Mouse (Mus musculus): ENCODE measurements around the gene Prss16. TPM values are rescaled to one million over a fixed set of nuclear protein-coding genes. Genes with fewer than 3 reads are reported as not detected.

Prss16 gene
- polyA plus RNA-seq, 1 experiment from 2014 or later = 0.20 TPM

DNA sequence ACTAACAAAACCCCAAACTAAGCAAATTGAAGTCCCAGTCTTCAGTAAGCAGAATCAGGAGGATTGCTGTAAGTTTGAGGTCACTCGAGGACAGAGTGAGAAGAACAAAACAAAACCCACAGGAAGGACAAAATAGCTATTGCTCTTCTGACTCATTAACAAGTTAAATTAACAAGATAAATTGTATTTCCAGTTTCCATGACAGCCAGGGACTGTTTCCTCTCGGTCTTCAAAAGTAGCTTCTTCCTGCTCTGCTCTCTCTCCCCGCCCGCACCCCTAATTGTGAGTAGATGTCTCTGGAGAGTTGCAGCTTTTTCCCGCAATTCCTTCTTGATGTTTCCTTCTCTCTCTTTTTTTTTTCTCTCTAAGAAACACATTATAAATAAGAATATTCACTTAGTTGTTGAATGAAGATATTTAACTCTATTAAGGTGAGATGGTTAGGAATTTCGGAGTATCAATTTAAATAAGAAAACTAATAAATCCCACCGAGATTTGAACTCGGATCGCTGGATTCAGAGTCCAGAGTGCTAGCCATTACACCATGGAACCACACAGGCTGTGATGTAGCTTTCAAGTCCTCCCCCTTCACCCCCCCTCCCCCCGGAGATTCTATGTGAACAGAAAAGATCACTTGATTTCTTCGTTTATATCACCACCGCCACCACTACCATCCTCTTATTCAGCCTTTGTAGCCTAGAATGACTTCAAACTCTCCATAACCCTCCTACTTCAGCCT is 13.3 kb downstream of the Prss16 start:
- peaks cover 68% of the 10 kb centered on the region for H3K27me3 ChIP-seq (ENCODE audit: low read depth, poor library complexity, severe bottlenecking)
- no peaks in the 10 kb centered on the region for H3K36me3 ChIP-seq
- 2% methylated on average over 12 of the region's 12 CpGs for WGBS
- peak overlapping the region; percentile 52 for H3K4me3 ChIP-seq
- H3K9me3 ChIP-seq (replicated peaks) = no peaks in the 10 kb centered on the region
- peaks cover 25% of the 10 kb centered on the region for H3K4me1 ChIP-seq
- peak; percentile 72 for DNase-seq (ENCODE audit: low spot score)
- no peak overlapping the region for H3K27ac ChIP-seq

- H3K27ac ChIP-seq = no peak overlapping the region
- H3K4me3 ChIP-seq = peak overlapping the region; percentile 52
- no peaks in the 10 kb centered on the region for H3K36me3 ChIP-seq
- H3K4me1 ChIP-seq = peaks cover 25% of the 10 kb centered on the region
- peaks cover 59% of the 10 kb centered on the region for H3K27me3 ChIP-seq (ENCODE audit: low read depth, poor library complexity, severe bottlenecking)
- DNase-seq (ENCODE audit: low spot score) = peak; percentile 67
- under 1% methylated on average over 21 of the region's 21 CpGs for WGBS
- H3K9me3 ChIP-seq (replicated peaks) = no peaks in the 10 kb centered on the region
These were observed 14.1 kb downstream of the Prss16 start for GRCm38 (mm10) chr13:21995331-21995914.

DNA sequence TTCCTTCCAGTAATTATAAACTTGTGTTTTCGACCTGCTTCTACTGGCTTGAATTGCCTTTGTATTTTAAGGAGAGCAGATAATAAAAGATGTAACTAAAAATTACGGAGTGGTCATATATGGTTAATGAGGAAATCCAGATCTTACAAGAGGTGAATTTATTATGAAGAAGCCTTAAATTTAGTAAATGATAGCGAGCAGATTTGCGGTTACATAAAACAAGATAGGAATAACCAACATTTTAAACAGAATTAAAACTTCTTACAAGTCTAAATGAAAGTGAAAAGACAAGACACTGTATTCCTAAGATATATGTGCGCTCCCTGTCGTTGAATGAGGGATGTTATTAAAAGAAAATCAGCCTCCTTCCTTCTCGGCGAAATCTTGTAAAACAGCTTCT is 14.6 kb downstream of the Prss16 start:
- no peak overlapping the region for H3K27ac ChIP-seq
- 5% methylated on average over 8 of the region's 8 CpGs for whole genome bisulfite sequencing
- no peaks in the 10 kb centered on the region for H3K9me3 ChIP-seq (replicated peaks)
- H3K27me3 ChIP-seq (ENCODE audit: low read depth, poor library complexity, severe bottlenecking) = peaks cover 54% of the 10 kb centered on the region
- peak overlapping the region; percentile 52 for H3K4me3 ChIP-seq
- no peak for DNase-seq (ENCODE audit: low spot score)
- peaks cover 25% of the 10 kb centered on the region for H3K4me1 ChIP-seq
- H3K36me3 ChIP-seq = no peaks in the 10 kb centered on the region

DNA sequence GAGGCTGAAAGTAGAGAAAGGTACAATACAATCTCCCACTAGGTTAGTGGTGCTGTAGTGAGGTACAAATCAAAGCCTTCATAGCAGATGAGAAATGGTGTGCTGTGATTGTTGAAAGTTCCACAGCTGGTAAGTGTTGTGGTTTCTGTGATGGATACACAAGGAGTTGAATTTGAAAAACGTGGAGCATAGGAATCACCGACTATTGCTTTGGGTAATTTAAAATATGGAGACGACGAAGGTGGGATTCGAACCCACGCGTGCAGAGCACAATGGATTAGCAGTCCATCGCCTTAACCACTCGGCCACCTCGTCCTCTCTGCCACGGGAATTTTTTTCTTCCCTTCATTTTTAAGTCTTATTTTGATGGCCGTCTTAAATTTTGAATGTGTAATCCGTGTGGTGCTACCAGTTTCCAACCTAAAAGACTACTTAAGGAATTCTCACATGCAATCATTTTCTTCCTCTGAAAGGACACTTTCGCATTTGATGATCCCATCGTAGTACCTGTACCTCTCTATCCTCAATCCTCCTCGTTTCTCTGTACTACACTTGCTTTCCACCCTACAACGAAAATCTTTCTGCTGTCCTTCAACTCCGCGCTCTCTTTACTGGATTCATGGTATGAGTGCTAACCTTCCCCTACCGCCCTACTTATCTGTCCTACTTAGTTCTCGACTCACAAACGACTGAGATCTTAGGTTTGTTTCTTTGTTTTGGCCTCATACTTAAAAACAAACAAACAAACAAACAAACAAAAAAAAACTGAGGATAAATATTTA is 15.4 kb downstream of the Prss16 start:
- under 1% methylated on average over 22 of the region's 22 CpGs for WGBS
- H3K27me3 ChIP-seq (ENCODE audit: low read depth, poor library complexity, severe bottlenecking) = peaks cover 47% of the 10 kb centered on the region
- DNase-seq (ENCODE audit: low spot score) = peak; percentile 80
- peaks cover 25% of the 10 kb centered on the region for H3K4me1 ChIP-seq
- no peaks in the 10 kb centered on the region for H3K9me3 ChIP-seq (replicated peaks)
- H3K36me3 ChIP-seq = no peaks in the 10 kb centered on the region
- peak overlapping the region; percentile 52 for H3K4me3 ChIP-seq
- no peak overlapping the region for H3K27ac ChIP-seq

GRCm38 (mm10) chr13:21992550-21992949 is 17.0 kb downstream of the Prss16 start:
- 83% methylated on average over 5 of the region's 5 CpGs for WGBS
- Histone ChIP-seq H3K27me3 (ENCODE audit: low read depth, poor library complexity, severe bottlenecking) (peaks cover 40% of the 10 kb centered on the region), H3K4me1 (peaks cover 23% of the 10 kb centered on the region), H3K9me3 (replicated peaks) (no peaks in the 10 kb centered on the region), H3K4me3 (no peak overlapping the region), H3K36me3 (no peaks in the 10 kb centered on the region), H3K27ac (no peak overlapping the region)
- no peak for DNase-seq (ENCODE audit: low spot score)

DNA sequence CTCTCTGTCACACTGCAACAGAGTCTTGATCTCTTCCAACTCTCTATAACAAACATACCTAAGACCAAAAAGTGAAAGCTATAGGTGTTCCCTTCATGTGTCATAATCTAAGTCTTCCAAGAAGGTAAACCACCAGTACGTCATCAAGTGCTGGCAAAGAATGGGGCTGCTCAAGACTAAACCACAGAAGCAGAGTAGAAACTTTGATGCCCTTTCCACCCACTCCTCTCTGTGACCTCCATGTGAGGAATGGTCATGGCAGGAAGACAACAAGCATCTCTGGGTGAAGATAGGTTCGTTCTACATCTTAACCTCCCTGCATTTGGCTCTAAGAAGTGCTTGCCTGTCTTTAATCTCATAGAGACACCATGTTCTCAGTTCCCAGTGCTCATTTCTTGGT is 25.1 kb downstream of the Prss16 start:
- Histone ChIP-seq H3K9me3 (replicated peaks) (no peaks in the 10 kb centered on the region), H3K27me3 (ENCODE audit: low read depth, poor library complexity, severe bottlenecking) (peaks cover 81% of the 10 kb centered on the region), H3K27ac (no peak overlapping the region), H3K4me1 (peaks cover 14% of the 10 kb centered on the region), H3K4me3 (no peak overlapping the region), H3K36me3 (no peaks in the 10 kb centered on the region)
- 86% methylated on average over 2 of the region's 2 CpGs for WGBS
- DNase-seq (ENCODE audit: low spot score) = no peak

DNA sequence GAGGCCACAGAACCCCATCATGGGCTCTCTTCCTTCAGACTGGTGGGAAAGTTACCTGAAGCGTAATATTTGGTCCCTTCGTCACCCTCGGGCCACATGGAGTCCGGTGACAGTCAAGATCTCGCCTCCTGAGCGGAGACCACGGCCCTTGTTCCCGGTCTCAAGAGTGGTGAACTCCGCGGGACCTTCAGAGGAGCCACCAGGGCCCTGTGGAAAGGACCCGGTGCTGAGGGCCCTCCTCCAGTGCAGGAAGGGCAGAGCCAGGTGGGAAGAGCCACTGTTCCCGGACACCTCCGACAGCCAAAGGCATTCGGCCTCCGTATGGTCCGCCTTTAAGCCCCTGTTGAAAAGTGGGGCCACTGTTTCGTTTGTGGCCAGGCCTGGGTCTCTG is 27.7 kb downstream of the Prss16 start:
- DNase-seq (ENCODE audit: low spot score) = no peak
- H3K27ac ChIP-seq = peak overlapping the region; percentile 81
- H3K9me3 ChIP-seq (replicated peaks) = no peaks in the 10 kb centered on the region
- no peaks in the 10 kb centered on the region for H3K36me3 ChIP-seq
- peaks cover 78% of the 10 kb centered on the region for H3K27me3 ChIP-seq (ENCODE audit: low read depth, poor library complexity, severe bottlenecking)
- peak overlapping the region; percentile 68 for H3K4me3 ChIP-seq
- 3% methylated on average over 17 of the region's 17 CpGs for WGBS
- peaks cover 14% of the 10 kb centered on the region for H3K4me1 ChIP-seq

- DNase-seq (ENCODE audit: low spot score) = peak; percentile 71
- H3K4me3 ChIP-seq = peak within 1 kb of the TSS; percentile 68
- H3K27ac ChIP-seq = peak within 1 kb of the TSS; percentile 81
- H3K36me3 ChIP-seq = no peaks in the 10 kb centered on the region
- under 1% methylated on average over 57 of the region's 58 CpGs for WGBS
- no peaks in the 10 kb centered on the region for H3K9me3 ChIP-seq (replicated peaks)
- H3K27me3 ChIP-seq (ENCODE audit: low read depth, poor library complexity, severe bottlenecking) = peaks cover 76% of the 10 kb centered on the region
- peaks cover 14% of the 10 kb centered on the region for H3K4me1 ChIP-seq
These were observed 28.4 kb downstream of the Prss16 start, which contains the start of gene Pom121l2 for GRCm38 (mm10) chr13:21980981-21981802. TSS of gene Pom121l2 (plus strand) at chr13:21981194.

DNA sequence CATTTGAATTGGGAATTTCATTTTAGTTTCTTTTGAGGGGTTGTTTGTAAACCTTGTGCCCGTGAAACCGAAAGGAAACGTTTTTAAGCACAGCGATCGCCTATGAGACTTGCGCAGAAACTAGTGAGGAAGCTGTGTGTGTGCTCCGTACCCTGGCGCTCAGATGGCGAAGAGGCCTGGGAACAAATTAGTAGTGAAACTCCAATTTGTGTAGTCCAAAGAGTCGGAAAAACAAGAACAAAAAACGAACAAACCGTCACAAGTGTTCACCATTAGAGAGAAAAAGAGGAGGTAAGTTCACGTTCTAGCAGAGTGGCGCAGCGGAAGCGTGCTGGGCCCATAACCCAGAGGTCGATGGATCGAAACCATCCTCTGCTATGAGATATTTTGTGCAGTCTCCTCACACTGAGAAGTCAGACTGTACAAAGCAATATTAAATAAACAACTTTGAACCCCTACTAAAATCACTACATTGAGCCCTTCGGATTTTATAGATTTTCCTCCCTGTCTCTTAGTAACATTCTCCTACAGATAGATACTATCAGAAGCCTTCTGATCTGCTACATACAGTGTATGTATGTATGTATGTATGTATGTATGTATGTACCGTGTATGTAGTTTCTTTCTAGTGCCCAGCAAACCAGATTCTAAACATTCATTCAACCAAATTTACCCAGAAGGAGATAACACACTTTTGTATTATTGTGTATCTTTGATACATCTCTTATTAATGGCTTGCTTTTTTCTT is 34.6 kb downstream of the Prss16 start:
- Histone ChIP-seq H3K4me1 (0 out of 2 replicates have a peak, but pooled peaks cover 2% of the 10 kb centered on the region), H3K36me3 (no peaks in the 10 kb centered on the region), H3K27me3 (ENCODE audit: low read depth, poor library complexity, severe bottlenecking) (peaks cover 18% of the 10 kb centered on the region; the same call in 1 of the 2 replicates), H3K27ac (peak overlapping the region; percentile 95), H3K4me3 (peak overlapping the region; percentile 69), H3K9me3 (replicated peaks) (no peaks in the 10 kb centered on the region)
- peak; percentile 79 for DNase-seq (ENCODE audit: low spot score)
- 4% methylated on average over 20 of the region's 20 CpGs for WGBS

- Histone ChIP-seq H3K36me3 (no peaks in the 10 kb centered on the region), H3K4me3 (peak overlapping the region; percentile 69), H3K4me1 (0 out of 2 replicates have a peak, but pooled peaks cover 2% of the 10 kb centered on the region), H3K27me3 (ENCODE audit: low read depth, poor library complexity, severe bottlenecking) (0 out of 2 replicates have a peak, but pooled peaks cover 12% of the 10 kb centered on the region), H3K9me3 (replicated peaks) (no peaks in the 10 kb centered on the region), H3K27ac (peak overlapping the region; percentile 95)
- DNase-seq (ENCODE audit: low spot score) = peak; percentile 93
- WGBS = under 1% methylated on average over 23 of the region's 23 CpGs
These were observed 35.3 kb downstream of the Prss16 start for GRCm38 (mm10) chr13:21974221-21974725.

GRCm38 (mm10) chr13:21971641-21972040 is 37.9 kb downstream of the Prss16 start:
- no peak overlapping the region for H3K27ac ChIP-seq
- no peak overlapping the region for H3K4me3 ChIP-seq
- no peaks in the 10 kb centered on the region for H3K27me3 ChIP-seq (ENCODE audit: low read depth, poor library complexity, severe bottlenecking)
- no peaks in the 10 kb centered on the region for H3K36me3 ChIP-seq
- 0 out of 2 replicates have a peak, but pooled peaks cover 2% of the 10 kb centered on the region for H3K4me1 ChIP-seq
- H3K9me3 ChIP-seq (replicated peaks) = no peaks in the 10 kb centered on the region
- DNase-seq (ENCODE audit: low spot score) = no peak
- WGBS = 36% methylated on average over 3 of the region's 3 CpGs

Measured in limb, embryonic 10.5 days (tissue).